Mouse (Mus musculus): ENCODE data around the gene Cks1brt. TPM values are rescaled to one million over a fixed set of nuclear protein-coding genes. Genes with fewer than 3 reads are reported as not detected.
"Not testable (repeated sequence)": the region's sequence is repeated elsewhere in the genome, so short reads cannot be mapped to it uniquely, and the experiment has no call there.

Gene Cks1brt
- polyA plus RNA-seq, 1 experiment: not detected

GRCm38 (mm10) chr8:85132335-85132734, 19.4 kb upstream of the Cks1brt start:
- no peak overlapping the region for H3K27ac ChIP-seq (ENCODE audit: insufficient read depth, low read length)
- 98% methylated on average over 1 of the region's 1 CpGs for WGBS
- H3K4me3 ChIP-seq (replicated peaks; ENCODE audit: insufficient read depth, low read depth, low read length): no peak overlapping the region
- no peaks in the 10 kb centered on the region for H3K4me1 ChIP-seq (ENCODE audit: control insufficient read depth, insufficient read depth, low read length)
- no peaks in the 10 kb centered on the region for H3K27me3 ChIP-seq (ENCODE audit: control insufficient read depth, insufficient read depth, low read length)
- DNase-seq: no peak
- no peak for TF ChIP-seq CTCF (IDR thresholded peaks at IDR 0.05; ENCODE audit: borderline replicate concordance, insufficient read depth, low read depth, low read length)
- no peak for TF ChIP-seq POLR2A (IDR thresholded peaks at IDR 0.05; ENCODE audit: borderline replicate concordance, insufficient read depth, low read length)

GRCm38 (mm10) chr8:85135690-85136089, 16.0 kb upstream of the Cks1brt start:
- H3K4me3 ChIP-seq (replicated peaks; ENCODE audit: insufficient read depth, low read depth, low read length); H3K27ac ChIP-seq (ENCODE audit: insufficient read depth, low read length); H3K27me3 ChIP-seq (ENCODE audit: control insufficient read depth, insufficient read depth, low read length); H3K4me1 ChIP-seq (ENCODE audit: control insufficient read depth, insufficient read depth, low read length); DNase-seq: not testable (repeated sequence)
- 77% methylated on average over 2 of the region's 2 CpGs for WGBS

GRCm38 (mm10) chr8:85142516-85142915, 9.2 kb upstream of the Cks1brt start:
- DNase-seq: no peak
- 92% methylated on average over 4 of the region's 4 CpGs for WGBS
- H3K27me3 ChIP-seq (ENCODE audit: control insufficient read depth, insufficient read depth, low read length): no peaks in the 10 kb centered on the region
- H3K4me1 ChIP-seq (ENCODE audit: control insufficient read depth, insufficient read depth, low read length): no peaks in the 10 kb centered on the region
- no peak overlapping the region for H3K4me3 ChIP-seq (replicated peaks; ENCODE audit: insufficient read depth, low read depth, low read length)
- TF ChIP-seq CTCF (IDR thresholded peaks at IDR 0.05; ENCODE audit: borderline replicate concordance, insufficient read depth, low read depth, low read length) (no peak), POLR2A (IDR thresholded peaks at IDR 0.05; ENCODE audit: borderline replicate concordance, insufficient read depth, low read length) (no peak)
- no peak overlapping the region for H3K27ac ChIP-seq (ENCODE audit: insufficient read depth, low read length)

GRCm38 (mm10) chr8:85171291-85171690, 19.6 kb downstream of the Cks1brt start:
- Histone ChIP-seq H3K4me3 (replicated peaks; ENCODE audit: insufficient read depth, low read depth, low read length) (no peak overlapping the region), H3K4me1 (ENCODE audit: control insufficient read depth, insufficient read depth, low read length) (no peaks in the 10 kb centered on the region), H3K27ac (ENCODE audit: insufficient read depth, low read length) (no peak overlapping the region), H3K27me3 (ENCODE audit: control insufficient read depth, insufficient read depth, low read length) (no peaks in the 10 kb centered on the region)
- TF ChIP-seq CTCF (IDR thresholded peaks at IDR 0.05; ENCODE audit: borderline replicate concordance, insufficient read depth, low read depth, low read length) (peak; percentile 42; the same call in 1 of the 2 replicates), POLR2A (IDR thresholded peaks at IDR 0.05; ENCODE audit: borderline replicate concordance, insufficient read depth, low read length) (no peak)
- DNase-seq: peak; percentile 36 to 41
- 13% methylated on average over 14 of the region's 14 CpGs for WGBS

GRCm38 (mm10) chr8:85175892-85176291, 24.2 kb downstream of the Cks1brt start:
- H3K4me1 ChIP-seq (ENCODE audit: control insufficient read depth, insufficient read depth, low read length): no peaks in the 10 kb centered on the region
- H3K4me3 ChIP-seq (replicated peaks; ENCODE audit: insufficient read depth, low read depth, low read length): no peak overlapping the region
- DNase-seq: no peak
- WGBS: 58% methylated on average over 7 of the region's 7 CpGs
- H3K27me3 ChIP-seq (ENCODE audit: control insufficient read depth, insufficient read depth, low read length): no peaks in the 10 kb centered on the region
- no peak overlapping the region for H3K27ac ChIP-seq (ENCODE audit: insufficient read depth, low read length)
- TF ChIP-seq CTCF (IDR thresholded peaks at IDR 0.05; ENCODE audit: borderline replicate concordance, insufficient read depth, low read depth, low read length): no peak
- TF ChIP-seq POLR2A (IDR thresholded peaks at IDR 0.05; ENCODE audit: borderline replicate concordance, insufficient read depth, low read length): no peak

- H3K4me1 ChIP-seq (ENCODE audit: control insufficient read depth, insufficient read depth, low read length): no peaks in the 10 kb centered on the region
- no peak overlapping the region for H3K4me3 ChIP-seq (replicated peaks; ENCODE audit: insufficient read depth, low read depth, low read length)
- H3K27me3 ChIP-seq (ENCODE audit: control insufficient read depth, insufficient read depth, low read length): no peaks in the 10 kb centered on the region
- 82% methylated on average over 1 of the region's 1 CpGs for WGBS
- no peak for TF ChIP-seq CTCF (IDR thresholded peaks at IDR 0.05; ENCODE audit: borderline replicate concordance, insufficient read depth, low read depth, low read length)
- no peak for TF ChIP-seq POLR2A (IDR thresholded peaks at IDR 0.05; ENCODE audit: borderline replicate concordance, insufficient read depth, low read length)
- H3K27ac ChIP-seq (ENCODE audit: insufficient read depth, low read length): no peak overlapping the region
- DNase-seq: no peak
Observed at GRCm38 (mm10) chr8:85192346-85192745, 40.6 kb downstream of the Cks1brt start.

GRCm38 (mm10) chr8:85220220-85220619, 68.5 kb downstream of the Cks1brt start:
- Histone ChIP-seq H3K27me3 (ENCODE audit: control insufficient read depth, insufficient read depth, low read length) (no peaks in the 10 kb centered on the region), H3K4me3 (replicated peaks; ENCODE audit: insufficient read depth, low read depth, low read length) (no peak overlapping the region), H3K27ac (ENCODE audit: insufficient read depth, low read length) (no peak overlapping the region), H3K4me1 (ENCODE audit: control insufficient read depth, insufficient read depth, low read length) (no peaks in the 10 kb centered on the region)
- TF ChIP-seq POLR2A (IDR thresholded peaks at IDR 0.05; ENCODE audit: borderline replicate concordance, insufficient read depth, low read length) (no peak), CTCF (IDR thresholded peaks at IDR 0.05; ENCODE audit: borderline replicate concordance, insufficient read depth, low read depth, low read length) (no peak)
- WGBS: 71% methylated on average over 4 of the region's 4 CpGs
- DNase-seq: no peak

GRCm38 (mm10) chr8:85220992-85221391, 69.3 kb downstream of the Cks1brt start:
- WGBS: 61% methylated on average over 6 of the region's 6 CpGs
- Histone ChIP-seq H3K4me1 (ENCODE audit: control insufficient read depth, insufficient read depth, low read length) (no peaks in the 10 kb centered on the region), H3K27ac (ENCODE audit: insufficient read depth, low read length) (no peak overlapping the region), H3K4me3 (replicated peaks; ENCODE audit: insufficient read depth, low read depth, low read length) (no peak overlapping the region), H3K27me3 (ENCODE audit: control insufficient read depth, insufficient read depth, low read length) (no peaks in the 10 kb centered on the region)
- DNase-seq: no peak
- no peak for TF ChIP-seq CTCF (IDR thresholded peaks at IDR 0.05; ENCODE audit: borderline replicate concordance, insufficient read depth, low read depth, low read length)
- TF ChIP-seq POLR2A (IDR thresholded peaks at IDR 0.05; ENCODE audit: borderline replicate concordance, insufficient read depth, low read length): no peak

Other genes with a start within 250 kb of the Cks1brt start
- gene Klf1, start 250.0 kb upstream of the Cks1brt start, polyA plus RNA-seq (2012; rRNA removed): 0.31 and 0.41 TPM in 2 replicates
- gene Dnase2a, start 243.4 kb upstream of the Cks1brt start, polyA plus RNA-seq (2012; rRNA removed): 9.1 and 10.5 TPM in 2 replicates
- 115 and 129 TPM in 2 replicates for gene Mast1, start 214.6 kb upstream of the Cks1brt start, polyA plus RNA-seq (2012; rRNA removed)
- 6.8 and 7.9 TPM in 2 replicates for gene Rtbdn, start 204.9 kb upstream of the Cks1brt start, polyA plus RNA-seq (2012; rRNA removed)
- not detected in 2 replicates for gene Gm49661, start 182.5 kb upstream of the Cks1brt start, polyA plus RNA-seq (2012; rRNA removed)
- 345 and 351 TPM in 2 replicates for gene Prdx2, start 182.3 kb upstream of the Cks1brt start, polyA plus RNA-seq (2012; rRNA removed)
- gene Rnaseh2a, start 182.2 kb upstream of the Cks1brt start, polyA plus RNA-seq (2012; rRNA removed): 58.7 and 61.5 TPM in 2 replicates
- 12.8 and 13.5 TPM in 2 replicates for gene Junb, start 173.2 kb upstream of the Cks1brt start, polyA plus RNA-seq (2012; rRNA removed)
- gene Hook2, start 161.3 kb upstream of the Cks1brt start, polyA plus RNA-seq (2012; rRNA removed): 14.1 and 14.2 TPM in 2 replicates
- 0.06 and 0.07 TPM in 2 replicates for gene Best2, start 137.4 kb upstream of the Cks1brt start, polyA plus RNA-seq (2012; rRNA removed)
- 291 and 296 TPM in 2 replicates for gene Asna1, start 126.6 kb upstream of the Cks1brt start, polyA plus RNA-seq (2012; rRNA removed)
- gene Trir, start 125.1 kb upstream of the Cks1brt start, polyA plus RNA-seq (2012; rRNA removed): 138 and 150 TPM in 2 replicates
- gene Tnpo2, start 115.0 kb upstream of the Cks1brt start, polyA plus RNA-seq (2012; rRNA removed): 92.0 and 97.9 TPM in 2 replicates
- gene Fbxw9, start 91.9 kb upstream of the Cks1brt start, polyA plus RNA-seq (2012; rRNA removed): 27.7 and 29.3 TPM in 2 replicates
- gene Gm5741, start 83.9 kb upstream of the Cks1brt start, polyA plus RNA-seq (2012; rRNA removed): 1.3 TPM in 1 of 2 replicates, not detected in the other
- gene Dhps, start 80.2 kb upstream of the Cks1brt start, polyA plus RNA-seq (2012; rRNA removed): 69.7 and 71.6 TPM in 2 replicates
- gene Wdr83os, start 71.2 kb upstream of the Cks1brt start, polyA plus RNA-seq (2012; rRNA removed): 98.0 and 102 TPM in 2 replicates
- gene Wdr83, start 70.6 kb upstream of the Cks1brt start, polyA plus RNA-seq (2012; rRNA removed): 54.4 and 54.9 TPM in 2 replicates
- gene Man2b1, start 68.7 kb upstream of the Cks1brt start, polyA plus RNA-seq (2012; rRNA removed): 34.7 and 35.7 TPM in 2 replicates
- gene Zfp791, start 28.8 kb upstream of the Cks1brt start, polyA plus RNA-seq (2012; rRNA removed): 4.5 and 4.8 TPM in 2 replicates
- gene Olfr371, start 74.1 kb downstream of the Cks1brt start, polyA plus RNA-seq (2012; rRNA removed): not detected in 2 replicates
- 34.4 and 35.6 TPM in 2 replicates for gene Orc6, start 147.7 kb downstream of the Cks1brt start, polyA plus RNA-seq (2012; rRNA removed)
- 75.2 and 78.6 TPM in 2 replicates for gene Vps35, start 147.9 kb downstream of the Cks1brt start, polyA plus RNA-seq (2012; rRNA removed)
- gene Mylk3, start 234.4 kb downstream of the Cks1brt start, polyA plus RNA-seq (2012; rRNA removed): 0.03 and 0.08 TPM in 2 replicates

Data from cerebellum, adult 2 months (tissue).